Mouse (Mus musculus) ES-CJ7 (cell line): ENCODE results near the gene Spef1.

Experiments
- DNase-seq: peaks from one replicate; pipeline ENCODE4 v3.0.0; 2011; ENCODE audit warnings: low read depth, low spot score

Gene Spef1

DNA sequence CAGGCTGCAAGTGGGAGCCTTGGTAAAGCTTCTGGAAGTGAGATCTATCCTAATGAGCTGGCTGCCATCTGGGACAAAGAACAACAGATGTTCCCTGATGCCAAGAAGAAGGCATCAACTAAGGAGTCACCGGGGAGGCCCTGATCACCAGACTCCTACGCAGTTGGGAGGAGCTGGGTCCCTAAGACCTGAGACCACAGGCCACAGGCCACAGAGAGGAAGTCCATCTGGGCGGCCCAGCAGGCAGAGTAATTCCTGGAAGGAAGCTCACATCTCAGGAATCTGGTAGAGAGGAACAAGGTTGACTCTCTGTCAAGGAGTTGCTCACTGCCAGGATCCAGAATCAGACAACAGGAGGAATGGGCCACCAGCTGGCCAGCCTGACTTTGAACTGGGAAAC, 62.9 kb downstream of the Spef1 start:
- DNase-seq, result no peak
